Mouse (Mus musculus) intestine, embryonic 15.5 days (tissue): ENCODE results near the gene Spred1. TPM values are rescaled to one million over a fixed set of nuclear protein-coding genes. Genes with fewer than 3 reads are reported as not detected.
A peak's percentile ranks its signal among the peaks of the same experiment; 100 is the strongest.
"Not testable (repeated sequence)": the region's sequence is repeated elsewhere in the genome, so short reads cannot be mapped to it uniquely, and the experiment has no call there.

Source experiments
- ATAC-seq: fragments of 200-750 bp; cut with Nextera tagmentation; 2 replicates; pipeline ENCODE4 v1.8.0; 2017; ENCODE audit warnings: moderate TSS enrichment, moderate library complexity
- H3K27ac ChIP-seq: fragments of 300-500 bp; sonication (generic); 2 replicates; pipeline ENCODE4 v1.5.1; 2015; ENCODE audit warnings: mild to moderate bottlenecking, inconsistent platforms
- H3K27me3 ChIP-seq: fragments of 300-500 bp; sonication (generic); replicated peaks from 2 replicates; pipeline ENCODE4 v1.6.1; 2015; ENCODE audit warnings: inconsistent platforms
- H3K36me3 ChIP-seq: fragments of 300-500 bp; sonication (generic); 2 replicates; pipeline ENCODE4 v1.6.1; 2015; ENCODE audit warnings: inconsistent platforms
- H3K4me1 ChIP-seq: fragments of 300-500 bp; sonication (generic); replicated peaks from 2 replicates; pipeline ENCODE4 v1.6.1; 2015; ENCODE audit warnings: inconsistent platforms
- H3K4me2 ChIP-seq: fragments of 300-500 bp; sonication (generic); replicated peaks from 2 replicates; pipeline ENCODE4 v1.6.1; 2015; ENCODE audit warnings: mild to moderate bottlenecking, inconsistent platforms
- H3K4me3 ChIP-seq: fragments of 300-500 bp; sonication (generic); replicated peaks from 2 replicates; pipeline ENCODE4 v1.5.1; 2015; ENCODE audit warnings: inconsistent platforms
- H3K9ac ChIP-seq: fragments of 300-500 bp; sonication (generic); 2 replicates; pipeline ENCODE4 v1.6.1; 2015; ENCODE audit warnings: inconsistent platforms
- H3K9me3 ChIP-seq: fragments of 300-500 bp; sonication (generic); 2 replicates; pipeline ENCODE4 v1.6.1; 2016; ENCODE audit warnings: inconsistent platforms
- WGBS: fragments of 180-500 bp; shearing (Covaris S2); methylation state at CpG from one replicate; pipeline ENCODE4 v1.1.7; 2015; 5-methylcytosine and 5-hydroxymethylcytosine counted together
- polyA plus RNA-seq: library from polyadenylated mRNA; unstranded; fragments of >200 nt; fragmentation: Nextera tagmentation; extraction: Ambion mirVana; gene quantifications from 2 replicates; pipeline ENCODE4 v1.2.1, GENCODE M21; 2015

The Spred1 gene
- polyA plus RNA-seq, 1 experiment from 2014 or later = 13.0 TPM

- Histone ChIP-seq H3K9me3 (no peaks in the 10 kb centered on the region), H3K36me3 (no peaks in the 10 kb centered on the region), H3K27me3 (no peaks in the 10 kb centered on the region), H3K9ac (peak overlapping the region; percentile 94), H3K4me1 (peaks cover 4% of the 10 kb centered on the region; the same call in 1 of the 2 replicates), H3K4me2 (peak overlapping the region; percentile 65), H3K4me3 (peak overlapping the region; percentile 97), H3K27ac (peak overlapping the region; percentile 99)
- under 1% methylated on average over 19 of the region's 19 CpGs for WGBS
- ATAC-seq = no peak
These were observed 921 bp downstream of the Spred1 start for GRCm38 (mm10) chr2:117121984-117122605.

- H3K9me3 ChIP-seq = no peaks in the 10 kb centered on the region
- ATAC-seq = peak; percentile 39
- H3K4me3 ChIP-seq = peak overlapping the region; percentile 97
- H3K27ac ChIP-seq = peak overlapping the region; percentile 58; the same call in 1 of the 2 replicates
- no peaks in the 10 kb centered on the region for H3K27me3 ChIP-seq
- peak overlapping the region; percentile 65 for H3K4me2 ChIP-seq
- peaks cover 4% of the 10 kb centered on the region; the same call in 1 of the 2 replicates for H3K4me1 ChIP-seq
- WGBS = 1% methylated on average over 17 of the region's 17 CpGs
- H3K36me3 ChIP-seq = no peaks in the 10 kb centered on the region
- H3K9ac ChIP-seq = peak overlapping the region; percentile 94
These were observed 1.6 kb downstream of the Spred1 start for GRCm38 (mm10) chr2:117122701-117123337.

DNA sequence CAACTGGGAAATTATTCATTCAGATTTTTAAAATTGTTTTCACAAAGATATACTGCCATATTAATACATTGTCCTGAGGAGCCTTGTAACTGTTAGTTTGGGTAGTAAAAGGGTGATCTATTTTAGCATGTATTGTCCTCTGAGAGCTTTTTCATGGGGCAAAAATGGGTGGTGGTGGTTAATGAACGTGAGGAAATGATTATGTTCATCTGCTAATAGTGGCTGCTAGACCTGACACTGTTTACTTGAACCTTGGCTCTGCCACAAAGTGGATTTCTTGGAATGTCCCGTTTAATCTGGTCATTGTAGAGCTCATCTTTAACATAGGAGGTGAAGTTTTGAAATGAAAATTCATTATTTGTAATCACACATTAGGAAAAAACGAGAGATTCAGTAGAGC lies 2.5 kb downstream of the Spred1 start:
- Histone ChIP-seq H3K27ac (no peak overlapping the region), H3K4me1 (peaks cover 4% of the 10 kb centered on the region; the same call in 1 of the 2 replicates), H3K4me3 (peak overlapping the region; percentile 9; the same call in 1 of the 2 replicates), H3K9me3 (no peaks in the 10 kb centered on the region), H3K4me2 (peak overlapping the region; percentile 48), H3K27me3 (no peaks in the 10 kb centered on the region), H3K36me3 (no peaks in the 10 kb centered on the region), H3K9ac (no peak overlapping the region)
- WGBS = 29% methylated on average over 3 of the region's 3 CpGs
- ATAC-seq = no peak

- no peak overlapping the region for H3K27ac ChIP-seq
- no peak overlapping the region for H3K4me3 ChIP-seq
- H3K9ac ChIP-seq = no peak overlapping the region
- ATAC-seq = no peak
- no peaks in the 10 kb centered on the region for H3K27me3 ChIP-seq
- 78% methylated on average over 2 of the region's 2 CpGs for WGBS
- H3K36me3 ChIP-seq = no peaks in the 10 kb centered on the region
- H3K4me1 ChIP-seq = no peaks in the 10 kb centered on the region
- H3K9me3 ChIP-seq = no peaks in the 10 kb centered on the region
- H3K4me2 ChIP-seq = no peak overlapping the region
These were observed 3.7 kb downstream of the Spred1 start for GRCm38 (mm10) chr2:117124839-117125238.

- Histone ChIP-seq H3K27ac (no peak overlapping the region), H3K4me3 (no peak overlapping the region), H3K4me1 (0 out of 2 replicates have a peak, but pooled peaks cover 2% of the 10 kb centered on the region), H3K27me3 (no peaks in the 10 kb centered on the region), H3K36me3 (no peaks in the 10 kb centered on the region), H3K9ac (no peak overlapping the region), H3K9me3 (no peaks in the 10 kb centered on the region), H3K4me2 (no peak overlapping the region)
- ATAC-seq = 0 out of 2 replicates have a peak, but pooled peaks have one; percentile 15
- WGBS = 63% methylated on average over 2 of the region's 2 CpGs
These were observed 8.0 kb downstream of the Spred1 start for GRCm38 (mm10) chr2:117129156-117129555.

- not testable (repeated sequence) for ATAC-seq, H3K36me3 ChIP-seq, H3K4me1 ChIP-seq, H3K4me3 ChIP-seq, H3K9ac ChIP-seq, H3K27me3 ChIP-seq, H3K4me2 ChIP-seq, H3K27ac ChIP-seq, H3K9me3 ChIP-seq
- WGBS = 90% methylated on average over 7 of the region's 7 CpGs
These were observed 9.9 kb downstream of the Spred1 start for GRCm38 (mm10) chr2:117131041-117131440.

DNA sequence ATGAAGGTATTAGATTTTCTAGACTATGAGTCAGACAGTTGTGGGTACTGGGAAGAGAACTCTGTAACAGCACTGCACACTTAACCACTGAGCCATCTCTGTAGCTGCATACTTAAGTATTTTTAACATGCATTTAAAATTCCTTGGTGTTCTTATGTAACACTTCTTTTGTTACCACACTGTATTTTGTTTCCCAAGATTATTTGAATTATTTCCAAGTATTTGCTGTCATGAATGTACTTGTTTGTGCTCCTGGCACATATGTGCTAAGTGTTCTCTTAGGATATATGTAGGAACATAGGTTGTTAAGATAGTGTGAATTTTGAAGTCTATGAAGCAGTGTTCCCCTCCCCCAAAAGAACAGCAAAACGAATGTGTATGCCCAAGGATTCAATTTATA lies 10.7 kb downstream of the Spred1 start:
- H3K36me3 ChIP-seq = no peaks in the 10 kb centered on the region
- no peaks in the 10 kb centered on the region for H3K27me3 ChIP-seq
- 0 out of 2 replicates have a peak, but pooled peaks cover 2% of the 10 kb centered on the region for H3K4me1 ChIP-seq
- ATAC-seq = no peak
- no peak overlapping the region for H3K4me3 ChIP-seq
- 68% methylated on average over 1 of the region's 1 CpGs for WGBS
- H3K27ac ChIP-seq = no peak overlapping the region
- no peak overlapping the region for H3K9ac ChIP-seq
- no peak overlapping the region for H3K4me2 ChIP-seq
- H3K9me3 ChIP-seq = no peaks in the 10 kb centered on the region

GRCm38 (mm10) chr2:117133541-117133940 lies 12.4 kb downstream of the Spred1 start:
- H3K27ac ChIP-seq = no peak overlapping the region
- no peaks in the 10 kb centered on the region for H3K27me3 ChIP-seq
- no peak overlapping the region for H3K4me2 ChIP-seq
- H3K36me3 ChIP-seq = no peaks in the 10 kb centered on the region
- H3K4me3 ChIP-seq = no peak overlapping the region
- WGBS = 75% methylated on average over 2 of the region's 2 CpGs
- no peaks in the 10 kb centered on the region for H3K9me3 ChIP-seq
- ATAC-seq = no peak
- no peak overlapping the region for H3K9ac ChIP-seq
- 0 out of 2 replicates have a peak, but pooled peaks cover 2% of the 10 kb centered on the region for H3K4me1 ChIP-seq

DNA sequence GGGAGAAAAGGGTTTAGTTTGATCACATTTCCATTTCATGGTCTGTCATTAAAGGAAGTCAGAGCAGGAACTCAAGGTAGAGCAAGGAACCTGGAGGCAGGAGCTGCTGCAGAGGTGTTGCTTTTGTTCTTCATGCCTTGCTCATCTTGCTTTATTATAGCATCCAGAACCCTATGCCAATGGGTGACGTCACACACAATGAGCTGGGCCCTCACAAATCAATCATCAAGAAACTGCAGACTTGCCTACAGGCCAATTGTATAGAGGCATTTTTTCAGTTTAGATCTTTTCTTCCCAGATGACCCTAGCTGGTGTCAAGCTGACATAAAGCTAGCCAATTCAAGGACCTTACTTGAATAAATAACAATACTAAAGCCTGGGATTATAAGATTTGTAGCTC lies 16.6 kb downstream of the Spred1 start:
- H3K9ac ChIP-seq = no peak overlapping the region
- no peak overlapping the region for H3K27ac ChIP-seq
- no peaks in the 10 kb centered on the region for H3K9me3 ChIP-seq
- H3K36me3 ChIP-seq = no peaks in the 10 kb centered on the region
- H3K4me1 ChIP-seq = 0 out of 2 replicates have a peak, but pooled peaks cover 2% of the 10 kb centered on the region
- ATAC-seq = no peak
- 64% methylated on average over 1 of the region's 1 CpGs for WGBS
- H3K4me2 ChIP-seq = no peak overlapping the region
- H3K4me3 ChIP-seq = no peak overlapping the region
- no peaks in the 10 kb centered on the region for H3K27me3 ChIP-seq

DNA sequence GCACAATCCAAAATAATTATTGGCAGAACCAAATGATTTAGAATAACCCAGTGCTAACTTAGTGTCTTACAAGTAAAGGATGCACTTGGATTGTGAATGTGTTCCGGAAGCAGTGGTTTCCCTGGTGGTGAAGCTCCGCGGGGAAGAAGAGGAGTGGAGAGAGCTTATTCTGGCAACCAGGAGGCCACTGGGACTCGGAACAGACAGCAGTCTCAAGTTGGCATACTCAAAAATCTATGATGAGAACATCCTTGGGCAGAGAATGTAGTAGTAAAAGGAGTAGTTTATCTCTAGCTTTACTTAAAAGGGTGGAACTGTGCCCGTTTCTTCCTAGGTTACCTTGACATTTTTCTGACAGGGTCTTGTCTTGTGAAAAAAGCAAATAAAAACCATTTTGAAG lies 17.8 kb downstream of the Spred1 start:
- no peak overlapping the region for H3K27ac ChIP-seq
- no peaks in the 10 kb centered on the region for H3K9me3 ChIP-seq
- no peaks in the 10 kb centered on the region for H3K4me1 ChIP-seq
- no peak overlapping the region for H3K4me2 ChIP-seq
- no peak for ATAC-seq
- H3K27me3 ChIP-seq = no peaks in the 10 kb centered on the region
- no peak overlapping the region for H3K4me3 ChIP-seq
- WGBS = 87% methylated on average over 5 of the region's 5 CpGs
- no peak overlapping the region for H3K9ac ChIP-seq
- H3K36me3 ChIP-seq = no peaks in the 10 kb centered on the region

- Histone ChIP-seq H3K4me2 (no peak overlapping the region), H3K9ac (no peak overlapping the region), H3K27me3 (no peaks in the 10 kb centered on the region), H3K36me3 (no peaks in the 10 kb centered on the region), H3K4me3 (no peak overlapping the region), H3K4me1 (no peaks in the 10 kb centered on the region), H3K27ac (no peak overlapping the region), H3K9me3 (no peaks in the 10 kb centered on the region)
- ATAC-seq = no peak
- WGBS = 74% methylated on average over 1 of the region's 1 CpGs
These were observed 18.8 kb downstream of the Spred1 start for GRCm38 (mm10) chr2:117139977-117140376.

- ATAC-seq = no peak
- WGBS = 91% methylated on average over 4 of the region's 4 CpGs
- Histone ChIP-seq H3K4me3 (no peak overlapping the region), H3K4me2 (no peak overlapping the region), H3K27ac (no peak overlapping the region), H3K27me3 (no peaks in the 10 kb centered on the region), H3K4me1 (no peaks in the 10 kb centered on the region), H3K9me3 (no peaks in the 10 kb centered on the region), H3K36me3 (no peaks in the 10 kb centered on the region), H3K9ac (no peak overlapping the region)
These were observed 21.9 kb downstream of the Spred1 start for GRCm38 (mm10) chr2:117143106-117143505.

DNA sequence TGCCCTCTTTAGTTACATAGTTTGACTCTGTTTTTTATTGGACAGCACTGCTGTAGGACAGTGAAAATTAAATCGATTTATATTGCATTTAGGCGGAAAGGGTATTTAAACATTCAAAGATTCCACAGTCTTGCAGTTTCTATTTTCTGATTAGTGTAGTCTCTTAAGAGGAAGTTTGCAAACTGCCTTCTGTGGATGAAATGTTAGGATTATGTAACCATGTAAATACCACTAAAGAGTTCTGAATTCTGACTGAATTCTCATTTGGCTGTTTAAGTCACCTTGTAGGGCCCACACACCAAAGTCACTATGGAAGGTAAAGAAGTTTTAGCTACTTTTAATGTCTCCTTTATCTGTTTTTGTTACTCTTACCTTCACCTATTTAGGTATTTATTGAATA lies 24.9 kb downstream of the Spred1 start:
- WGBS = 75% methylated on average over 2 of the region's 2 CpGs
- Histone ChIP-seq H3K4me1 (0 out of 2 replicates have a peak, but pooled peaks cover 4% of the 10 kb centered on the region), H3K4me2 (no peak overlapping the region), H3K27ac (no peak overlapping the region), H3K9ac (no peak overlapping the region), H3K36me3 (no peaks in the 10 kb centered on the region), H3K4me3 (no peak overlapping the region), H3K9me3 (no peaks in the 10 kb centered on the region), H3K27me3 (no peaks in the 10 kb centered on the region)
- no peak for ATAC-seq
